In the genomic region with DNA sequence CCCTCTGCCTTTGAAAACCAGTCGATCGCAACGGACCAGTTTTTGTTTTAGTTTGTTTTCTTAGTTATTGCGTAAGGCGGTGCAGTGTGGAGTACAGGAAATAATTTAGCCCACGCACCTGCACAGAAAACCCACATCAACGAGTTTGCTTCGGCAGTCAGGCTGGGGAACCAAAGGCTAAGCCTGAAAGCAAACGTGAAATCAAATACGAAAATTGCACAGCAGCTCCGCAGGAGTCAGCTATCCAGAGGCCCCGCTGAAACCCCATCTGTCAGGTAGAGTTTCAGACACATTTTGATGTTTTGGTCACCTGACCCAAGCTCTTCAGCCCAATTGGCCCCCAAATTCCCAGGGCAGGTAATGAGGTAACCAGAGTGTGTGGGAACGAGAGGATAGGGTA, we compare ENCODE assay signal across 11 mouse cellular contexts.
A peak's percentile ranks its signal among the peaks of the same experiment; 100 is the strongest.
DNase-seq lines count a peak whose midpoint lies in the region; ATAC-seq and TF ChIP-seq lines count a peak whose summit lies in the region.
"Had no signal": no experiment of that assay in that cellular context is flagged by ENCODE, and none has a peak within 500 bp of the region (broad histone marks: within the 10 kb centered on the region; RNA-seq: fewer than 3 reads in every experiment).

No protein-coding gene starts in this region.

- H3K4me2 ChIP-seq in heart, embryonic 16.5 days (ENCODE audit: low read depth, low read length) = no peak overlapping the region
- H3K4me2 ChIP-seq in liver, postnatal 0 days (ENCODE audit: low read depth, low read length) = peak overlapping the region; percentile 58

- no peak overlapping the region for H3K9ac ChIP-seq in heart, embryonic 16.5 days (ENCODE audit: low read length)
- no peak overlapping the region for H3K9ac ChIP-seq in liver, postnatal 0 days (replicated peaks)

- no peaks in the 10 kb centered on the region for H3K36me3 ChIP-seq in heart, embryonic 16.5 days (ENCODE audit: control insufficient read depth, insufficient read depth)
- H3K36me3 ChIP-seq in liver, postnatal 0 days (replicated peaks; ENCODE audit: insufficient read depth, low read length) = no peaks in the 10 kb centered on the region

- no peak for TF ChIP-seq EP300 in liver, postnatal 0 days (IDR thresholded peaks at IDR 0.05; ENCODE audit: low read depth)

- no peaks in the 10 kb centered on the region for H3K4me1 ChIP-seq in heart, embryonic 16.5 days (ENCODE audit: control insufficient read depth, insufficient read depth, low read length)
- H3K4me1 ChIP-seq in liver, postnatal 0 days (ENCODE audit: insufficient read depth) = 0 out of 2 replicates have a peak, but pooled peaks cover 3% of the 10 kb centered on the region

- intact Hi-C loops in left cerebral cortex, postnatal 4 days (cut with DNase I) = no loop called here
- intact Hi-C loops in left cerebral cortex, postnatal 14 days (cut with DNase I) = no loop called here

- no peak overlapping the region for H3K4me3 ChIP-seq in heart, embryonic 16.5 days (ENCODE audit: low read length)
- H3K4me3 ChIP-seq in liver, postnatal 0 days (ENCODE audit: low read depth, low read length) = no peak overlapping the region

- H3K27ac ChIP-seq in heart, embryonic 16.5 days (ENCODE audit: low read length) = no peak overlapping the region
- H3K27ac ChIP-seq in liver, postnatal 0 days (ENCODE audit: low read depth) = no peak overlapping the region

- H3K27me3 ChIP-seq in heart, embryonic 16.5 days (ENCODE audit: control insufficient read depth, insufficient read depth, low read length) = peaks cover 2% of the 10 kb centered on the region; the same call in 1 of the 2 replicates
- H3K27me3 ChIP-seq in liver, postnatal 0 days (ENCODE audit: insufficient read depth, low read length) = no peaks in the 10 kb centered on the region

- no peaks in the 10 kb centered on the region for H3K9me3 ChIP-seq in heart, embryonic 16.5 days (replicated peaks; ENCODE audit: control insufficient read depth, low read length)
- no peaks in the 10 kb centered on the region for H3K9me3 ChIP-seq in liver, postnatal 0 days (ENCODE audit: low read length)

- DNase-seq in heart, adult 9 months (ENCODE audit: low spot score in 2 of 2) = no peak
- peak; percentile 9 for DNase-seq in urinary bladder, postnatal 14 days (ENCODE audit: low spot score)
- no peak for DNase-seq in urinary bladder, postnatal 10 days (ENCODE audit: low spot score)
- DNase-seq in liver, postnatal 0 days = no peak
- no peak for DNase-seq in left cerebral cortex, postnatal 4 days
- DNase-seq in left cerebral cortex, postnatal 14 days (ENCODE audit: low spot score in 2 of 2) = no peak
- no peak for DNase-seq in B cell, adult 2 months
- DNase-seq: cerebellum, postnatal 36 days; heart, postnatal 10 days had no signal

- ATAC-seq in heart, embryonic 16.5 days (replicated peaks; ENCODE audit: extremely low read depth, insufficient read depth, low FRiP score) = peak; percentile 38; the same call in 1 of the 2 replicates
- no peak for ATAC-seq in liver, postnatal 0 days
- ATAC-seq: intestine, postnatal 0 days had no signal

- no peak for TF ChIP-seq CTCF in liver, postnatal 0 days (IDR thresholded peaks at IDR 0.05; ENCODE audit: low read depth)

- WGBS in heart, embryonic 16.5 days = 72% methylated on average over 13 of the region's 13 CpGs
- WGBS in liver, postnatal 0 days (ENCODE audit: insufficient replicate concordance) = 33% methylated on average over 13 of the region's 13 CpGs
